Mouse (Mus musculus): ENCODE data around the gene Magi1. TPM values are rescaled to one million over a fixed set of nuclear protein-coding genes. Genes with fewer than 3 reads are reported as not detected.

The Magi1 gene
- total and polyA plus RNA-seq, 3 experiments = not detected

DNA sequence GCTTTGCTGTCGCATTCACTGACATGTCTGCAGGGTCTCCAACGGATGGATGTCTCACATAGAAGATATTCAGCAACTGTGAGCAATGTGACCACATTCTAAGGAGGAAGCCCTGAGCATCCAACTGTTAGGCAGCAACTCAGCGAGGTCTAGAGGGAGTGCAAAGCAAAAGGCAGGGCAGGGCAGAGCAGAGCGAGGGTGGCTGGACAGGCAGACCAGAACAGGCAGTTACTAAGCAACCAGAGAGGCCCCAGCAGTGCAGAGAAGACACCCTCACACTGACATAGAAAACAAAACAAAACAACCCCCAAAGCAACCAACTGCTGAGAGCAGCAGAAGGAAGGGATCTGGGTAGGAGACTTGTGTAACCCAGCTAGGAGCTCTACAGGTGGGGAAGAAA, 512.6 kb downstream of the Magi1 start:
- Histone ChIP-seq H3K4me1 (ENCODE audit: control insufficient read depth in 1 of 2, insufficient read depth in 2 of 2, low read length in 2 of 2) (no peaks in the 10 kb centered on the region), H3K9me3 (replicated peaks; ENCODE audit: insufficient read depth, low read length) (no peaks in the 10 kb centered on the region), H3K9ac (ENCODE audit: control insufficient read depth, low read depth, low read length, poor library complexity, severe bottlenecking) (no peak overlapping the region), H3K36me3 (ENCODE audit: control insufficient read depth in 1 of 2, insufficient read depth in 2 of 2, low read length in 2 of 2) (no peaks in the 10 kb centered on the region), H3K27ac (ENCODE audit: control insufficient read depth, low read depth, low read length) (no peak overlapping the region), H3K4me3 (ENCODE audit: control insufficient read depth in 1 of 2, insufficient read depth in 1 of 2, low read depth in 2 of 2, low read length in 2 of 2) (no peak overlapping the region), H3K27me3 (ENCODE audit: control insufficient read depth in 1 of 2, insufficient read depth in 2 of 2, low read length in 2 of 2) (no peaks in the 10 kb centered on the region), H3K79me2 (ENCODE audit: control insufficient read depth, insufficient read depth, low read length, poor library complexity) (no peaks in the 10 kb centered on the region)
- TF ChIP-seq GATA1 (IDR thresholded peaks at IDR 0.05; ENCODE audit: low read depth, low read length) (no peak), POLR2AphosphoS5 (IDR thresholded peaks at IDR 0.05; ENCODE audit: borderline replicate concordance, low read depth, low read length) (no peak), POLR2AphosphoS2 (IDR thresholded peaks at IDR 0.05; ENCODE audit: low read length) (no peak), NELFE (IDR thresholded peaks at IDR 0.05; ENCODE audit: low read depth, low read length) (no peak), GABPA (IDR thresholded peaks at IDR 0.05; ENCODE audit: low read depth, low read length) (no peak), USF1 (IDR thresholded peaks at IDR 0.05; ENCODE audit: low read depth, low read length) (no peak), ZNF384 (IDR thresholded peaks at IDR 0.05; ENCODE audit: low read depth, low read length) (no peak), SIN3A (IDR thresholded peaks at IDR 0.05; ENCODE audit: low read length) (no peak), CHD2 (IDR thresholded peaks at IDR 0.05; ENCODE audit: low read length) (no peak), MYB (IDR thresholded peaks at IDR 0.05; ENCODE audit: low read depth, low read length) (no peak), SMC3 (IDR thresholded peaks at IDR 0.05; ENCODE audit: low read depth, low read length) (no peak)
- DNase-seq (ENCODE audit: low read depth, low spot score) = no peak

DNA sequence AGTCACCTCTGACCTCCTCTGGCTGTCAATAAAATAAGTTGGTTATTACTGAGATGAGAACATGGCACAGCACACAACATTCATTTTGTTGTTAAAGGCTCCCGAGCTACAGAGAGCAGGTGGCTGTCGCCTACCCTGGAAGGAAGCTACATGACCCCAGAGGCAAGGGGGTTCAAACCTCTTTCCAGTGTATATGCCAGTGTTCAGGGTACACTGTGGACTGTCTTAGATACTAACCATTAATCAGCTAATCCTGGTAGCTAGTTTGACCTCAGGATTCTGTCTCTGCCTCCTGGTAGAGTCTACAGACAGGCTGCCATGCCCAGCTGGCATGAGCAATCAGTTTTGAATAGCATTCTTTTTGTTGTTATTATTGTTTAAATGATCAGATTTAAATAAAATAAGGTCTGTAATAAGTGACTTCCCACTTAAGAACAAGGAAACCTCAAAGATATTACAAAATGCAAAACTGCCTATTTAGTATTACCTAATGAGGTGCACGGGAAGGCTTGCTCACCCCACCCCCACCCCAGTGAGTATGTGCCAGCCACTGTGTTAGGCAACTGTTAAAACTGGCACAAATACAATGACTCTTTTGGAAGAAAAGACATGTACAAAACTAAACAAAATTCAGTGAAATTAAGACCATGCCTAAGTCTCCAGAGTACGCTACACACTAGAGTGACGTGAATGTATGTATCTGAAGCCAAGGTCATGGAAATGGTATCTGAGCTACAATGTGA, 513.3 kb downstream of the Magi1 start:
- H3K27me3 ChIP-seq (ENCODE audit: control insufficient read depth in 1 of 2, insufficient read depth in 2 of 2, low read length in 2 of 2) = no peaks in the 10 kb centered on the region
- TF ChIP-seq ETS1 (IDR thresholded peaks at IDR 0.05; ENCODE audit: low read depth, low read length) (no peak), USF1 (IDR thresholded peaks at IDR 0.05; ENCODE audit: low read depth, low read length) (no peak), SMC3 (IDR thresholded peaks at IDR 0.05; ENCODE audit: low read depth, low read length) (no peak), UBTF (IDR thresholded peaks at IDR 0.05; ENCODE audit: borderline replicate concordance, insufficient read depth, low read depth, low read length) (no peak), E2F4 (IDR thresholded peaks at IDR 0.05; ENCODE audit: borderline replicate concordance, low read depth, low read length) (no peak), CHD1 (IDR thresholded peaks at IDR 0.05; ENCODE audit: low read depth, low read length) (no peak), JUND (IDR thresholded peaks at IDR 0.05; ENCODE audit: low read depth, low read length) (no peak)
- H3K27ac ChIP-seq (ENCODE audit: control insufficient read depth, low read depth, low read length) = no peak overlapping the region
- no peaks in the 10 kb centered on the region for H3K79me2 ChIP-seq (ENCODE audit: control insufficient read depth, insufficient read depth, low read length, poor library complexity)
- no peak overlapping the region for H3K4me3 ChIP-seq (ENCODE audit: control insufficient read depth in 1 of 2, insufficient read depth in 1 of 2, low read depth in 2 of 2, low read length in 2 of 2)
- no peak overlapping the region for H3K9ac ChIP-seq (ENCODE audit: control insufficient read depth, low read depth, low read length, poor library complexity, severe bottlenecking)
- no peaks in the 10 kb centered on the region for H3K36me3 ChIP-seq (ENCODE audit: control insufficient read depth in 1 of 2, insufficient read depth in 2 of 2, low read length in 2 of 2)
- H3K9me3 ChIP-seq (replicated peaks; ENCODE audit: insufficient read depth, low read length) = no peaks in the 10 kb centered on the region
- no peaks in the 10 kb centered on the region for H3K4me1 ChIP-seq (ENCODE audit: control insufficient read depth in 1 of 2, insufficient read depth in 2 of 2, low read length in 2 of 2)
- DNase-seq (ENCODE audit: low read depth, low spot score) = no peak

Data from MEL (cell line).